Mouse (Mus musculus): ENCODE results near the gene Csnk1g1. TPM values are rescaled to one million over a fixed set of nuclear protein-coding genes. Genes with fewer than 3 reads are reported as not detected.

Csnk1g1 gene
- polyA plus RNA-seq, 1 experiment from 2014 or later = 20.8 TPM

- 92% methylated on average over 3 of the region's 3 CpGs for WGBS
- Histone ChIP-seq H3K9ac (ENCODE audit: low read depth, low read length) (no peak overlapping the region), H3K4me1 (ENCODE audit: control insufficient read depth, insufficient read depth, low read length) (no peaks in the 10 kb centered on the region), H3K4me3 (ENCODE audit: low read length) (no peak overlapping the region), H3K9me3 (ENCODE audit: control insufficient read depth, low read length) (no peaks in the 10 kb centered on the region), H3K27me3 (ENCODE audit: control insufficient read depth, insufficient read depth, low read length) (no peaks in the 10 kb centered on the region), H3K27ac (ENCODE audit: low read depth, low read length) (no peak overlapping the region), H3K4me2 (replicated peaks; ENCODE audit: low read depth, low read length) (no peak overlapping the region), H3K36me3 (ENCODE audit: control insufficient read depth, insufficient read depth, low read length) (peaks cover 18% of the 10 kb centered on the region)
- no peak for ATAC-seq (ENCODE audit: low FRiP score, low TSS enrichment)
Measured at GRCm38 (mm10) chr9:66084171-66084570, 175.4 kb downstream of the Csnk1g1 start.

DNA sequence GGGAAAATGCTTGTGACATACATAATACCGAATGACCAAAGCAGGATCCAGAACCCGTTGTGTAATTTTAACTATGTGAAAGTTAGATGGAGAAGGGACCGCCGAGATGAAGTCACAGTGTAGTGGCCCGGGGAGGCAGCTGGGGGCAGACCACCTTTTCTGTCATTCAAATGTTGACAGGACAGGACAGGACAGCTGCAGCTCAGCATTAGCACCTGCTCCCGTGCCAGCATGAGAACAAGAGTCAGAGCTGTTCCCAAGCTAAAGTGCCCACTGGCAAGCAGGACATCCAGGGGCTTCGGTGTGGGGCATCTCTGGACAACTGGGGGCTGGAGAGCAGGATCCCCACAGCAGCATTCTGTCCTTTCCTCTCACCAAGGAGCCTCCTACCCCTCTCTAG lies 178.3 kb downstream of the Csnk1g1 start:
- Histone ChIP-seq H3K4me1 (ENCODE audit: control insufficient read depth, insufficient read depth, low read length) (no peaks in the 10 kb centered on the region), H3K27ac (ENCODE audit: low read depth, low read length) (no peak overlapping the region), H3K27me3 (ENCODE audit: control insufficient read depth, insufficient read depth, low read length) (no peaks in the 10 kb centered on the region), H3K4me3 (ENCODE audit: low read length) (no peak overlapping the region), H3K4me2 (replicated peaks; ENCODE audit: low read depth, low read length) (no peak overlapping the region), H3K9me3 (ENCODE audit: control insufficient read depth, low read length) (no peaks in the 10 kb centered on the region), H3K36me3 (ENCODE audit: control insufficient read depth, insufficient read depth, low read length) (peaks cover 39% of the 10 kb centered on the region), H3K9ac (ENCODE audit: low read depth, low read length) (no peak overlapping the region)
- ATAC-seq (ENCODE audit: low FRiP score, low TSS enrichment) = no peak
- 97% methylated on average over 7 of the region's 7 CpGs for WGBS

DNA sequence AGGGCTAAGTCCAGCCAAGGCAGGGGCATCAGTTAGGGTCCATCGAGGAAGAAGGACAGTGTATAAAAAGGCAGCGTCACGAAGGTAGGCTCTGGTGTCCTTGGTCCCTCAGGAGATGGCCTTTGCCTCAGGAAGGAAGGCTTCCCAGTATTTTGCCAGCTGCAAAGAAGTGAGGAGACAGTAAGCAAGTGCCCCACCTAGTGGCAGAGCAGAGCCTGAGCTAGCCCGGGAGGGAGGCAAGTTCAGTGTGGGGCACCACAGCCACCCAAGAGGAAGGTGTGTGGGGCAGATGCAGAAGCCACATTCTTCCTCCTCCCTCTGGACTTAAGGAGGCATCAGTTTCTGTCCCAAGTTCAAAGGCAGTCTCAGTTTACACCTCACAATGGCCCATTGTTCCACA lies 179.7 kb downstream of the Csnk1g1 start:
- 46% methylated on average over 4 of the region's 4 CpGs for WGBS
- H3K9me3 ChIP-seq (ENCODE audit: control insufficient read depth, low read length) = no peaks in the 10 kb centered on the region
- H3K4me2 ChIP-seq (replicated peaks; ENCODE audit: low read depth, low read length) = no peak overlapping the region
- H3K27me3 ChIP-seq (ENCODE audit: control insufficient read depth, insufficient read depth, low read length) = no peaks in the 10 kb centered on the region
- peak; percentile 51; the same call in 1 of the 2 replicates for ATAC-seq (ENCODE audit: low FRiP score, low TSS enrichment)
- no peak overlapping the region for H3K9ac ChIP-seq (ENCODE audit: low read depth, low read length)
- H3K4me3 ChIP-seq (ENCODE audit: low read length) = no peak overlapping the region
- no peak overlapping the region for H3K27ac ChIP-seq (ENCODE audit: low read depth, low read length)
- H3K36me3 ChIP-seq (ENCODE audit: control insufficient read depth, insufficient read depth, low read length) = peaks cover 52% of the 10 kb centered on the region
- H3K4me1 ChIP-seq (ENCODE audit: control insufficient read depth, insufficient read depth, low read length) = no peaks in the 10 kb centered on the region

GRCm38 (mm10) chr9:66090593-66091244 lies 182.0 kb downstream of the Csnk1g1 start:
- Histone ChIP-seq H3K4me1 (ENCODE audit: control insufficient read depth, insufficient read depth, low read length) (no peaks in the 10 kb centered on the region), H3K27me3 (ENCODE audit: control insufficient read depth, insufficient read depth, low read length) (no peaks in the 10 kb centered on the region), H3K36me3 (ENCODE audit: control insufficient read depth, insufficient read depth, low read length) (peaks cover 74% of the 10 kb centered on the region), H3K9ac (ENCODE audit: low read depth, low read length) (no peak overlapping the region), H3K4me3 (ENCODE audit: low read length) (no peak overlapping the region), H3K9me3 (ENCODE audit: control insufficient read depth, low read length) (no peaks in the 10 kb centered on the region), H3K27ac (ENCODE audit: low read depth, low read length) (no peak overlapping the region), H3K4me2 (replicated peaks; ENCODE audit: low read depth, low read length) (no peak overlapping the region)
- WGBS = 84% methylated on average over 13 of the region's 13 CpGs
- ATAC-seq (ENCODE audit: low FRiP score, low TSS enrichment) = no peak

DNA sequence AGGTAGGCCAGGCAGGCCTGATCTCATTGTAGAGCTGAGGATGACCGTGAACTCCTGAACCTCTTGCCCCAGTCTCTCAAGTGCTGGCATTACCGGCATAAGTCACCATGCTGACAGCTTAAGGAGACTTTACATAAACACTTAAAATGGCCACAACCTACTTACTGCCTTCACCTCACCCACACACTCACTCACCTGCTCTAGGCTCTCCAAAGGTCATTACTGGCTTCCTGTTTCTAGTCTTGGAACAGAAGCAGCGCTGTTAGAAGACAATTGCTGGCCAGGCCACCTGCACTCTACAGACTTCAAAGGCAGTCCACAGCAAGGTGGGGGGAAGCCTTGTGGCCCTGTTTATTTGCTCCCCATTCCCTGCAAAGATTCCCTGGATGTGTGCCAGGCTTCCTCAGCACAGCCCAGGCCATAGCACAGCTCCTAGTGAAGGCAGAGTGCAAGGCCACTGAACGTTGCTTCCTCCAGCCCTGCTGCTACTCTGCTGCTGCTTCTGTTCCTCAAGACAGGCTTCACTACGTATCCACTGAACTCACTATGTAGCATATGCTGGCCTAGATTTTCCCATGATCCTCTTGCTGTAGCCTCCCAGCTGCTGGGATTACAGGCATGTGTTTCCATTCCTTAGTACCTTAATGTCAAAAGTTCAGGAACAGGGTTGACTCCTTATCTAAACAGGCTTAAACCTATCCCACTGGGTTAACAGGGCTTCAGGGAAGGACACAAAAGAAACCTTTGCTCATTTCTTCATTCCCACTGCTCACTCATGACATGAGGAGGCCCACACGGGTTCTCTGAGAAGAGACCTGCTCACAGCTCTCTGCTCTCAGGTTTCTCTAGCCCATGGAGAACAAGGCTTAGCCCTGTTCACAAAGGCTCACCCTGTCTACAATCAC lies 182.9 kb downstream of the Csnk1g1 start:
- no peaks in the 10 kb centered on the region for H3K27me3 ChIP-seq (ENCODE audit: control insufficient read depth, insufficient read depth, low read length)
- no peak overlapping the region for H3K4me3 ChIP-seq (ENCODE audit: low read length)
- H3K9ac ChIP-seq (ENCODE audit: low read depth, low read length) = no peak overlapping the region
- peak overlapping the region; percentile 12; the same call in 1 of the 2 replicates for H3K27ac ChIP-seq (ENCODE audit: low read depth, low read length)
- ATAC-seq (ENCODE audit: low FRiP score, low TSS enrichment) = peak; percentile 44; the same call in 1 of the 2 replicates
- WGBS = 67% methylated on average over 6 of the region's 6 CpGs
- H3K36me3 ChIP-seq (ENCODE audit: control insufficient read depth, insufficient read depth, low read length) = peaks cover 80% of the 10 kb centered on the region
- no peak overlapping the region for H3K4me2 ChIP-seq (replicated peaks; ENCODE audit: low read depth, low read length)
- H3K4me1 ChIP-seq (ENCODE audit: control insufficient read depth, insufficient read depth, low read length) = no peaks in the 10 kb centered on the region
- H3K9me3 ChIP-seq (ENCODE audit: control insufficient read depth, low read length) = no peaks in the 10 kb centered on the region

DNA sequence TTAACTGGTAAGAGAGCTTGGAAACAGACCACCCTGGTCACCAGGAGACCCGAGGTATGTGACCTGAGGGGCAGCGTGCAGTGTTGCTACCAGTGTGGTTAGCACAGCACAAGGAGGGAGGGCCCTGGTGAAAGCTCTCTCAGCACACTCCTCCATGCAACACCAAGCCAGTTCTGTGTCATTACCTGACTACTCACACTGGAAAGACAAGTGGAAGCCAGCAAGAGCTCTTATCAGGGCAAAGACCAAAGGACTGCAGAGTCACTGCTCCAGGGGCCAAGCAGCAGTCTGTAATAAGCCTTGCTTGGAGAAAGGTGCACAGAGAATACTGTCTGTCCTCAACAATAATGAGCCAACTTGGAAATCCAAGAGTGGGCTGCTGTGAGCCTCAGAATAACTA lies 183.9 kb downstream of the Csnk1g1 start:
- Histone ChIP-seq H3K36me3 (ENCODE audit: control insufficient read depth, insufficient read depth, low read length) (peaks cover 84% of the 10 kb centered on the region), H3K27ac (ENCODE audit: low read depth, low read length) (0 out of 2 replicates have a peak overlapping the region, but pooled peaks have one; percentile 12), H3K9me3 (ENCODE audit: control insufficient read depth, low read length) (no peaks in the 10 kb centered on the region), H3K4me3 (ENCODE audit: low read length) (no peak overlapping the region), H3K4me1 (ENCODE audit: control insufficient read depth, insufficient read depth, low read length) (no peaks in the 10 kb centered on the region), H3K4me2 (replicated peaks; ENCODE audit: low read depth, low read length) (no peak overlapping the region), H3K9ac (ENCODE audit: low read depth, low read length) (no peak overlapping the region), H3K27me3 (ENCODE audit: control insufficient read depth, insufficient read depth, low read length) (no peaks in the 10 kb centered on the region)
- 86% methylated on average over 2 of the region's 2 CpGs for WGBS
- no peak for ATAC-seq (ENCODE audit: low FRiP score, low TSS enrichment)

Other genes starting within 250 kb of the Csnk1g1 start
- gene Oaz2, start 240.9 kb upstream of the Csnk1g1 start, polyA plus RNA-seq (2014; fragmentation: Nextera tagmentation; extraction: Ambion mirVana) = 194 and 204 TPM in 2 replicates
- gene Zfp609, start 81.4 kb upstream of the Csnk1g1 start, polyA plus RNA-seq (2014; fragmentation: Nextera tagmentation; extraction: Ambion mirVana) = 9.1 and 10.0 TPM in 2 replicates
- gene Pclaf, start 18.7 kb upstream of the Csnk1g1 start, polyA plus RNA-seq (2014; fragmentation: Nextera tagmentation; extraction: Ambion mirVana) = 283 and 343 TPM in 2 replicates
- 24.0 and 36.6 TPM in 2 replicates for gene Trip4, start 130 bp upstream of the Csnk1g1 start, polyA plus RNA-seq (2014; fragmentation: Nextera tagmentation; extraction: Ambion mirVana)
- 622 and 701 TPM in 2 replicates for gene Ppib, start 151.3 kb downstream of the Csnk1g1 start, polyA plus RNA-seq (2014; fragmentation: Nextera tagmentation; extraction: Ambion mirVana)
- 0.91 and 1.5 TPM in 2 replicates for gene Snx22, start 160.8 kb downstream of the Csnk1g1 start, polyA plus RNA-seq (2014; fragmentation: Nextera tagmentation; extraction: Ambion mirVana)
- gene Snx1, start 217.7 kb downstream of the Csnk1g1 start, polyA plus RNA-seq (2014; fragmentation: Nextera tagmentation; extraction: Ambion mirVana) = 90.1 and 130 TPM in 2 replicates
- 164 and 171 TPM in 2 replicates for gene Ciao2a, start 217.7 kb downstream of the Csnk1g1 start, polyA plus RNA-seq (2014; fragmentation: Nextera tagmentation; extraction: Ambion mirVana)
- gene Dapk2, start 249.3 kb downstream of the Csnk1g1 start, polyA plus RNA-seq (2014; fragmentation: Nextera tagmentation; extraction: Ambion mirVana) = 3.3 and 4.2 TPM in 2 replicates

All from kidney, embryonic 14.5 days (tissue).